Mouse (Mus musculus) heart, embryonic 15.5 days (tissue): Measurements from ENCODE around the gene Ifitm6. TPM values are rescaled to one million over a fixed set of nuclear protein-coding genes. Genes with fewer than 3 reads are reported as not detected.

Experiments
- ATAC-seq: fragments of 200-750 bp; cut with Nextera tagmentation; replicated peaks from 2 replicates; pipeline ENCODE4 v1.8.0; 2017; ENCODE audit warnings: low read depth, moderate TSS enrichment; ENCODE audit not compliant: insufficient number of reproducible peaks, insufficient read depth, low FRiP score
- H3K27ac ChIP-seq: fragments of 300-500 bp; sonication (generic); 2 replicates; pipeline ENCODE4 v1.5.1; 2015; ENCODE audit warnings: mild to moderate bottlenecking, inconsistent platforms
- H3K27me3 ChIP-seq: fragments of 300-500 bp; sonication (generic); 2 replicates; pipeline ENCODE4 v1.6.1; 2015; ENCODE audit warnings: inconsistent platforms
- H3K36me3 ChIP-seq: fragments of 300-500 bp; sonication (generic); 2 replicates; pipeline ENCODE4 v1.6.1; 2015; ENCODE audit warnings: mild to moderate bottlenecking, inconsistent platforms
- H3K4me1 ChIP-seq: fragments of 300-500 bp; sonication (generic); replicated peaks from 2 replicates; pipeline ENCODE4 v1.6.1; 2015; ENCODE audit warnings: inconsistent platforms
- H3K4me2 ChIP-seq: fragments of 300-500 bp; sonication (generic); 2 replicates; pipeline ENCODE4 v1.6.1; 2015; ENCODE audit warnings: inconsistent platforms, mild to moderate bottlenecking, moderate library complexity
- H3K4me3 ChIP-seq: fragments of 300-500 bp; sonication (generic); 2 replicates; pipeline ENCODE4 v1.5.1; 2015; ENCODE audit warnings: mild to moderate bottlenecking, inconsistent platforms
- H3K9ac ChIP-seq: fragments of 300-500 bp; sonication (generic); 2 replicates; pipeline ENCODE4 v1.6.1; 2015; ENCODE audit warnings: mild to moderate bottlenecking, inconsistent platforms
- H3K9me3 ChIP-seq: fragments of 300-500 bp; sonication (generic); replicated peaks from 2 replicates; pipeline ENCODE4 v1.6.1; 2016; ENCODE audit warnings: inconsistent platforms
- WGBS: fragments of 180-500 bp; shearing (Covaris S2); methylation state at CpG from one replicate; pipeline ENCODE4 v1.1.7; 2015; ENCODE audit warnings: mixed read lengths; 5-methylcytosine and 5-hydroxymethylcytosine counted together
- polyA plus RNA-seq: library from polyadenylated mRNA; unstranded; fragments of >200 nt; fragmentation: Nextera tagmentation; extraction: Ambion mirVana; gene quantifications from 2 replicates; pipeline ENCODE4 v1.2.1, GENCODE M21; 2015

Gene Ifitm6
- polyA plus RNA-seq, 1 experiment from 2014 or later, result 0.53 TPM

GRCm38 (mm10) chr7:141024865-141025838, 7.4 kb upstream of the Ifitm6 start:
- Histone ChIP-seq H3K4me1 (no peaks in the 10 kb centered on the region), H3K27me3 (no peaks in the 10 kb centered on the region), H3K36me3 (no peaks in the 10 kb centered on the region), H3K9ac (no peak overlapping the region), H3K4me3 (no peak overlapping the region), H3K9me3 (no peaks in the 10 kb centered on the region), H3K4me2 (no peak overlapping the region), H3K27ac (no peak overlapping the region)
- no peak for ATAC-seq
- WGBS, result 49% methylated on average over 6 of the region's 6 CpGs

- ATAC-seq, result no peak
- H3K27ac ChIP-seq, result no peak overlapping the region
- WGBS, result 75% methylated on average over 14 of the region's 14 CpGs
- no peak overlapping the region for H3K4me3 ChIP-seq
- H3K9me3 ChIP-seq, result no peaks in the 10 kb centered on the region
- no peaks in the 10 kb centered on the region for H3K4me1 ChIP-seq
- H3K9ac ChIP-seq, result no peak overlapping the region
- H3K27me3 ChIP-seq, result no peaks in the 10 kb centered on the region
- no peaks in the 10 kb centered on the region for H3K36me3 ChIP-seq
- H3K4me2 ChIP-seq, result no peak overlapping the region
Observed at GRCm38 (mm10) chr7:141021489-141022449, 4.0 kb upstream of the Ifitm6 start.

DNA sequence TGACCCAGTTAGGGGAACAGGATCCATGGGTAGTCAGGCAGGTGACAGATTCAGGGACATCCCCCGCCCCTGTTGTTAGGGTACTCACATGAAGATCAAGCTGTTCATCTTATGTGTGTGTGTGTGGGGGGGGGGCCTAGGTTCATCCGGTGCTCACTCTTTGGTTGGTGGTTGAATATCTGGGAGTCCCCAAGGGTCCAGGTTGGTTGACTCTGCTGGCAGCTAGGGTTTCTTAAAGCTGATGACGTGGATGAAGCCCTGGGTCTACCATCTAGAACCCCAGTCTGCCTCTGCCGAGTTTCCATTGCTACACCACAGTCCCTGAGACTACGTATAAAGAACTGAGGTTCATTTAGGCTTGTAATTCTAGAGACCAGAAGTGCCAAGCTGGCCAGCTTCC, 1.3 kb upstream of the Ifitm6 start:
- Histone ChIP-seq H3K4me1 (no peaks in the 10 kb centered on the region), H3K36me3 (no peaks in the 10 kb centered on the region), H3K27ac (no peak overlapping the region), H3K27me3 (no peaks in the 10 kb centered on the region), H3K4me2 (no peak overlapping the region), H3K9ac (no peak overlapping the region), H3K4me3 (no peak overlapping the region), H3K9me3 (no peaks in the 10 kb centered on the region)
- WGBS, result 85% methylated on average over 5 of the region's 5 CpGs
- ATAC-seq, result no peak

DNA sequence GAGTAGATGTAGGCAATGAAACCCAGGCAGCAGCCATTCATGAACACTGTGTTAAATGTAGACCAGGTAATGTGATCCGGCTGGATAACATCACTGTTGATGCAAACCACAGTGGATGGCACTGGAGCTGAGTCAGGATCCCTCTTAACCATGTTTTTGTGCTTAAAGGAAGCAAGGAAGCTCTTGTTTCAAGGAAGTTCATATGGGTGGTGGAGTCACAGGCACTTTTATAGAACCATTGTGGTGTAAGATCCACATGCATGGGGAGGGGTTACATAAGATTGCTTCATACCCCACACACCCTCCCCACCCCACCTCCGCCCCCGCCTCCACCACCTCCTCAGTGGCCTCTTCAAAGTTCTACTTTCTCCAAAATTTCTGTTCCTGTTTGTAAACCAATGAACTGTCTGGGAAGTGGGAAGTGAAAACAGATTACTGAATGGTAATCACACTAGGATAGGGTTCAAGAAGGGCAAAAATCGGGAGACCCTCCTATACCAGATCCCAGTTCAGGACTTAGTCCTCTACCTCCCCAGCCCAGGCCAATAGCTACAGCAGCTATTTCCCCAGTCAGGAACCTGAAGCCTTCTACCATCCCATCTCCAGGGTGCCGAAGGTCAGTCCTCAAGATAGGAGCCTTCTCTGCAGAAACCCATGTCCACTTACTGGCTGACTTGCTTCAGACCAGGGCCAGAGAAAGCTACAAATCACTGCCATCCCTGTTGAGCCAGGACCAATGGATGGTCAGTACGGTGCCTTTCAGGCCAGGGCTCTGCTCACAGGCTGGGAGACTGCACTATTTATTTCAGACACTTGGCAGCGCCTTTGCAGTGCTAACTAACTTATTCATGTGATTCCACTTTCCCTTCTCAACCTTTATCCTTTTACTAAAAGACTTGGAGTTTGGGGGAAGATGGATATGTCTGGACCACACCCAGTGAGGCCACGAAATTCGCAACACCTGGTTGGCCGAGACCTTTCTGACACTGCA, 722 bp downstream of the Ifitm6 start:
- Histone ChIP-seq H3K9ac (no peak overlapping the region), H3K4me3 (no peak overlapping the region), H3K4me2 (no peak overlapping the region), H3K9me3 (no peaks in the 10 kb centered on the region), H3K27me3 (no peaks in the 10 kb centered on the region), H3K36me3 (no peaks in the 10 kb centered on the region), H3K27ac (no peak overlapping the region), H3K4me1 (no peaks in the 10 kb centered on the region)
- no peak for ATAC-seq
- WGBS, result 76% methylated on average over 10 of the region's 10 CpGs

- no peak overlapping the region for H3K9ac ChIP-seq
- WGBS, result 80% methylated on average over 7 of the region's 7 CpGs
Observed at GRCm38 (mm10) chr7:141011238-141011770, 6.4 kb downstream of the Ifitm6 start.

GRCm38 (mm10) chr7:141010593-141010992, 7.1 kb downstream of the Ifitm6 start, which contains the start of gene Ifitm3:
Gene Ifitm3, minus strand, starts transcription at chr7:141010770.
- ATAC-seq, result peak; percentile 42; the same call in 1 of the 2 replicates
- Histone ChIP-seq H3K36me3 (no peaks in the 10 kb centered on the region), H3K4me3 (peak within 1 kb of the TSS; percentile 52), H3K9ac (peak within 1 kb of the TSS; percentile 49; the same call in 1 of the 2 replicates), H3K9me3 (no peaks in the 10 kb centered on the region), H3K27me3 (no peaks in the 10 kb centered on the region), H3K4me2 (peak within 1 kb of the TSS; percentile 63), H3K4me1 (peaks cover 23% of the 10 kb centered on the region), H3K27ac (peak within 1 kb of the TSS; percentile 70)
- 15% methylated on average over 10 of the region's 10 CpGs for WGBS

More at GRCm38 (mm10) chr7:141011238-141011770, 6.4 kb downstream of the Ifitm6 start:
- H3K4me1 ChIP-seq, result peaks cover 23% of the 10 kb centered on the region
- peak overlapping the region; percentile 70 for H3K27ac ChIP-seq
- no peak for ATAC-seq
- H3K27me3 ChIP-seq, result no peaks in the 10 kb centered on the region
- H3K9me3 ChIP-seq, result no peaks in the 10 kb centered on the region
- peak overlapping the region; percentile 63; the same call in 1 of the 2 replicates for H3K4me2 ChIP-seq
- H3K36me3 ChIP-seq, result no peaks in the 10 kb centered on the region
- no peak overlapping the region for H3K4me3 ChIP-seq

DNA sequence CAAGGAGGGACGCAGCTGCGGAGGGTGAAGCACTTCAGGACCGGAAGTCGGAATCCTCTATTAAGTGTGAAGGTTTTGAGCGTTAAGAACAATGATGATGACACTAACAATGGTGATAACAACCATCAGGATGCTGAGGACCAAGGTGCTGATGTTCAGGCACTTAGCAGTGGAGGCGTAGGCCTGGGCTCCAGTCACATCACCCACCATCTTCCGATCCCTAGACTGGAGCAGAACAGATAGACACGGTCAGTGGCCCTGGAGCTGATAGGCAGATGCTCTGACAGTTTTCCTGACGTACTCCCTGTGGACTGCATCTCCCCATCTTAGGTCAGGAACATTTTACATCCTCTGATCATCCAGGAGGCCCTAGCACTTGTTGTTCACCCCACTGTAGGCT, 8.1 kb downstream of the Ifitm6 start:
- no peaks in the 10 kb centered on the region for H3K9me3 ChIP-seq
- H3K27ac ChIP-seq, result peak overlapping the region; percentile 70; the same call in 1 of the 2 replicates
- H3K4me2 ChIP-seq, result peak overlapping the region; percentile 63
- no peaks in the 10 kb centered on the region for H3K36me3 ChIP-seq
- no peak for ATAC-seq
- WGBS, result 79% methylated on average over 9 of the region's 9 CpGs
- H3K9ac ChIP-seq, result 0 out of 2 replicates have a peak overlapping the region, but pooled peaks have one; percentile 49
- no peaks in the 10 kb centered on the region for H3K27me3 ChIP-seq
- peak overlapping the region; percentile 52 for H3K4me3 ChIP-seq
- peaks cover 23% of the 10 kb centered on the region for H3K4me1 ChIP-seq

DNA sequence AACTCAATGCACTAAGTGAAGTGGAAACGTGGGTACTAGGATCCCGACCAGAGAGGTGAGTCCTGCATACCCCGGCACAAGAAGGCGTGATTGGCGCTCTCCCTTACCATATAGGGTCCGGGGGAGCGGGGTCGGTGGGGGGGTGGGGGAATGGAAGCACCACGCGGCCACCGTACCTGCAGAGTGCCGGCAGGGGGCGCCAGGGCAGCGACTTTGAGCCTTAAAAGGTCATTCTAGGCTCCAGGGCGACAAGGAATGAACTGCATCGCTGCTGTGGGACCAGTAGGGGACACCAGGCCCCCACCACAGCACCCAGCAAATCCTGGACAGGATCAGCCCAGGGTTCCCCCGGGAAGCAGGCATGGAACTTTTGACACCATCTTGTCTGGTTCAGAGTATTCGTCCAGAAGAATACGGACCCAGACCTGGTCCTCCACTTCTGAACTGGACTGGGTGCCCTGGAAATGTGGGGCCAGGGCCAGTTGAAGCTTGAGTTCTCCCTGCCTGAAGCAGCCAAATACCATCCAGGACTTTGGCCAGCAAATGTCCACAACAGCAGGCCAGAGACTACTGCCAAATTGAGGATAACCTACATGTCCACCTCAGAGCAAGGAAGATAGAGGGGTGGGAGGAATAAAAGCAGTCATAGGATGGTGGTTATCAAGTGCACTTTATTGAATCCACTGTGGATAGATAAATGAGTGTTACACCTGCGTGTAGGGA, 8.6 kb downstream of the Ifitm6 start:
- Histone ChIP-seq H3K9ac (no peak overlapping the region), H3K27ac (peak overlapping the region; percentile 9; the same call in 1 of the 2 replicates), H3K36me3 (no peaks in the 10 kb centered on the region), H3K9me3 (no peaks in the 10 kb centered on the region), H3K4me1 (peaks cover 23% of the 10 kb centered on the region), H3K4me2 (peak overlapping the region; percentile 63), H3K27me3 (no peaks in the 10 kb centered on the region), H3K4me3 (peak overlapping the region; percentile 52)
- 7% methylated on average over 20 of the region's 20 CpGs for WGBS
- peak; percentile 63; the same call in 1 of the 2 replicates for ATAC-seq

- H3K4me3 ChIP-seq, result peak overlapping the region; percentile 52; the same call in 1 of the 2 replicates
- ATAC-seq, result no peak
Observed at GRCm38 (mm10) chr7:141008312-141008761, 9.4 kb downstream of the Ifitm6 start.

More at GRCm38 (mm10) chr7:141008312-141008761, 9.4 kb downstream of the Ifitm6 start:
- Histone ChIP-seq H3K36me3 (no peaks in the 10 kb centered on the region), H3K9me3 (no peaks in the 10 kb centered on the region), H3K27me3 (no peaks in the 10 kb centered on the region), H3K4me1 (peaks cover 23% of the 10 kb centered on the region), H3K9ac (no peak overlapping the region), H3K4me2 (peak overlapping the region; percentile 63), H3K27ac (peak overlapping the region; percentile 9; the same call in 1 of the 2 replicates)
- WGBS, result 8% methylated on average over 7 of the region's 7 CpGs
